Mouse (Mus musculus): ENCODE data around the gene Cfap61.
A peak's percentile ranks its signal among the peaks of the same experiment; 100 is the strongest.

Cfap61 gene

GRCm38 (mm10) chr2:146083326-146083871 is 148.8 kb downstream of the Cfap61 start:
- DNase-seq (ENCODE audit: low read depth, low spot score) = no peak

- no peak for DNase-seq (ENCODE audit: low read depth, low spot score)
These were observed 152.8 kb downstream of the Cfap61 start for GRCm38 (mm10) chr2:146087411-146087810.

GRCm38 (mm10) chr2:146089157-146089692 is 154.6 kb downstream of the Cfap61 start:
- DNase-seq (ENCODE audit: low read depth, low spot score) = no peak

GRCm38 (mm10) chr2:146097532-146097931 is 162.9 kb downstream of the Cfap61 start:
- no peak for DNase-seq (ENCODE audit: low read depth, low spot score)

GRCm38 (mm10) chr2:146098853-146099717 is 164.5 kb downstream of the Cfap61 start:
- no peak for DNase-seq (ENCODE audit: low read depth, low spot score)

- DNase-seq (ENCODE audit: low read depth, low spot score) = no peak
These were observed 165.3 kb downstream of the Cfap61 start for GRCm38 (mm10) chr2:146099838-146100237.

- no peak for DNase-seq (ENCODE audit: low read depth, low spot score)
These were observed 166.0 kb downstream of the Cfap61 start for GRCm38 (mm10) chr2:146100489-146101060.

- peak; percentile 16 for DNase-seq (ENCODE audit: low read depth, low spot score)
These were observed 168.0 kb downstream of the Cfap61 start for GRCm38 (mm10) chr2:146102600-146102999.

- no peak for DNase-seq (ENCODE audit: low read depth, low spot score)
These were observed 170.8 kb downstream of the Cfap61 start for GRCm38 (mm10) chr2:146105341-146105740.

- DNase-seq (ENCODE audit: low read depth, low spot score) = no peak
These were observed 173.4 kb downstream of the Cfap61 start for GRCm38 (mm10) chr2:146107980-146108379.

- DNase-seq (ENCODE audit: low read depth, low spot score) = no peak
These were observed 175.3 kb downstream of the Cfap61 start for GRCm38 (mm10) chr2:146109921-146110320.

GRCm38 (mm10) chr2:146116282-146116681 is 181.7 kb downstream of the Cfap61 start:
- no peak for DNase-seq (ENCODE audit: low read depth, low spot score)

- no peak for DNase-seq (ENCODE audit: low read depth, low spot score)
These were observed 182.1 kb downstream of the Cfap61 start for GRCm38 (mm10) chr2:146116726-146117125.

- DNase-seq (ENCODE audit: low read depth, low spot score) = no peak
These were observed 182.8 kb downstream of the Cfap61 start for GRCm38 (mm10) chr2:146117191-146117914.

GRCm38 (mm10) chr2:146117915-146118403 is 183.4 kb downstream of the Cfap61 start:
- no peak for DNase-seq (ENCODE audit: low read depth, low spot score)

GRCm38 (mm10) chr2:146121551-146121950 is 187.0 kb downstream of the Cfap61 start:
- DNase-seq (ENCODE audit: low read depth, low spot score) = no peak

- no peak for DNase-seq (ENCODE audit: low read depth, low spot score)
These were observed 190.5 kb downstream of the Cfap61 start for GRCm38 (mm10) chr2:146125129-146125528.

- DNase-seq (ENCODE audit: low read depth, low spot score) = no peak
These were observed 194.0 kb downstream of the Cfap61 start for GRCm38 (mm10) chr2:146128622-146129021.

GRCm38 (mm10) chr2:146130514-146130913 is 195.9 kb downstream of the Cfap61 start:
- no peak for DNase-seq (ENCODE audit: low read depth, low spot score)

- DNase-seq (ENCODE audit: low read depth, low spot score) = no peak
These were observed 199.7 kb downstream of the Cfap61 start for GRCm38 (mm10) chr2:146134275-146134674.

- no peak for DNase-seq (ENCODE audit: low read depth, low spot score)
These were observed 206.1 kb downstream of the Cfap61 start for GRCm38 (mm10) chr2:146140711-146141110.

- DNase-seq (ENCODE audit: low read depth, low spot score) = no peak
These were observed 212.7 kb downstream of the Cfap61 start for GRCm38 (mm10) chr2:146147306-146147705.

Measured in brain, embryonic 18.5 days (tissue).